Mouse (Mus musculus): ENCODE measurements around the gene Pi4k2a.

Gene Pi4k2a

DNA sequence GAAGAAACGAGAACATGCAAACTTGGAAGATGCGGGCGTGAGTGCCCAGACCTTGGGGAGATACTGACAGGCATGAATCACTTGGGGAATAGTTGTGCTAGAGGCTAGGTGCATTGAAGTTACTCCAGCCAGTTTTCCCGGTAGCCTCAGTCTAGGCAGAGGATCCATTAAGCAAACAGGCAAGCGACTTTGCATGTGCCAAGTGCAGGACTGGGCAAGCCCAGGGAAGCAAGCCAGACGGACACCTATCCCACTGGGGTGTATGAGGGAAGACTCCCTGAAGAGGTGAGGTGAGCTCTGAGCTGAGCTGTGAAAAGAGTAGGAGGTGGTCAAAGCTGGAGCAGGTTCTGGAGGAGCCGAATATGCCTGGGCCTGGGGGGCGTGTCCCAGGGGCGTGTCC lies 77.2 kb downstream of the Pi4k2a start:
- no peak for DNase-seq

DNA sequence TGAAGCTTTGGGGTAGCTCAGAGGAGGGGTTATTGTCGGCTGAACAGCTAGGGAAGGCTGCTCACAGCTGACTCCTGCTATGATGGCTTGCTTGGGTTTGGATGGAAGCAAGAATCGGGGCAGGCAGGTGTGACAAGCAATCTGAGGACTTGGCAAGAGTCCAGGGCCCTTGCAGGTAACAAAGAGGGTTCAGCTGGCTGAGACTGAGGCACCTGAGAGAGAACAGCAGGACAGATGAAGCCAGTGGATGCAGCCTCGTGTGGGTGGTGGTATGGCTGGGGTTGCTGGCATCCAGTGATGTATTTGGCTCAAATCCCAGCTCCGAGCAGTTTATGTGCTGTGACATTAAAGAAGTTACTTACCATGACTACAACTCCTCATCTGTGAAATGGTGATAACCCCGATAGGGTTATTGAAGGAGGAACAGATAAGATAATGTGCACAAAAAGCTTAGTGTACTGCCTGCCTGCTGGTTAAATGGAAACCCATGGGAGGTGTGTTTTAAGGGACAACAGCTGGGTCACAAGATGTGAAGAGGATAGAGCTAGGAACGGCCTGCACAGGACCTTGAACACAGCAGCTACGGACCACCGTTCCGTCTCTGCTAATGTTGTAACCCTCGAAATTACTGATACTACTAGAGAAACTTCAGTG lies 79.2 kb downstream of the Pi4k2a start:
- no peak for DNase-seq

DNA sequence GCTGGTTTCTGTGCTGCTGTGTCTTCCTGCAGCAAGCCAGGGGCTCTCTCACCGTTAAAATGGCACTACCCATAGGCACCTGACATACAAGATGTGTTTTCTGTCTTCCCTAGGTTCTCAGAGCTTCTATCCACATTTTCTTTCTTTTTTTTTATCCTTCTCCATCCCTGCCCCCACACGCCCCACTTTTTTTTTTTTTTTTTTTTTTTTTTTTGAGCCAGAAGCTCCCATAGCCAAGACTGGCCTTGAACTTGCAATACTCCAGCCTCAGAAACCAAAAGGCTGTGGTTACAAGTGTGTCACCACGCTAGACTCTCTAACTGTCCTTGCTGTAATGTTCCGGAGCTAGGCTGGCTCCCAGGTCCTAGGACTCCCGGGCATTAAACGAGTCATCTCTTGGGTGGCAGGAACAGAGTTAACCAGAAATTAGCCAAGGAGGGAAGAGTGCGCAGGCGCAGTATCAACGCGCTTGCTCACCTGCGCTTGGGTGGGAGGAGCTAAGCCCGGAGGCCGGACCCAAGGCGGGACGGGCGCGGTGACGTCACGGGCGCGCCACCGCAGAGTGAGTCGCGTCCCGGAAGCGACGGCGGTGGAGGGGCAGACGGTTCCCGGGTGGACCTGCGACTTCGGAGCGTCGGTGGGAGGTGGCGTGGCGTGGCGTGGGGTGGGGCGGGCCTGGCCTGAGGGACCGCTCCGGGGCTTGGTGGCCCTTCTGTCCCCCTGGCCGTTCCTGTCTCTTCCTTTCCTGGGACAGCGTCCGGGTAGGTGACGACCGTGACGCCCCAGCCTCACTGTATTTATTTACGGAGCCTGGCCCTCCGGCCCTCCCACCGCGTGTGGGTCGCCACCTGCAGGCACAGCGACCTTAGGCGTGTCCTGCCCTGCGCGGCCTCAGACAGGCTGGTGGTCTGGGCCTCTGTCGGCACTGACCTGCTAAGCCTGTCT lies 80.0 kb downstream of the Pi4k2a start:
- DNase-seq, result peak; percentile 92 to 93

Measured in spleen, adult 18-20 months (tissue).